Mouse (Mus musculus): Measurements from ENCODE around the gene Gm28308.

Gm28308 gene

DNA sequence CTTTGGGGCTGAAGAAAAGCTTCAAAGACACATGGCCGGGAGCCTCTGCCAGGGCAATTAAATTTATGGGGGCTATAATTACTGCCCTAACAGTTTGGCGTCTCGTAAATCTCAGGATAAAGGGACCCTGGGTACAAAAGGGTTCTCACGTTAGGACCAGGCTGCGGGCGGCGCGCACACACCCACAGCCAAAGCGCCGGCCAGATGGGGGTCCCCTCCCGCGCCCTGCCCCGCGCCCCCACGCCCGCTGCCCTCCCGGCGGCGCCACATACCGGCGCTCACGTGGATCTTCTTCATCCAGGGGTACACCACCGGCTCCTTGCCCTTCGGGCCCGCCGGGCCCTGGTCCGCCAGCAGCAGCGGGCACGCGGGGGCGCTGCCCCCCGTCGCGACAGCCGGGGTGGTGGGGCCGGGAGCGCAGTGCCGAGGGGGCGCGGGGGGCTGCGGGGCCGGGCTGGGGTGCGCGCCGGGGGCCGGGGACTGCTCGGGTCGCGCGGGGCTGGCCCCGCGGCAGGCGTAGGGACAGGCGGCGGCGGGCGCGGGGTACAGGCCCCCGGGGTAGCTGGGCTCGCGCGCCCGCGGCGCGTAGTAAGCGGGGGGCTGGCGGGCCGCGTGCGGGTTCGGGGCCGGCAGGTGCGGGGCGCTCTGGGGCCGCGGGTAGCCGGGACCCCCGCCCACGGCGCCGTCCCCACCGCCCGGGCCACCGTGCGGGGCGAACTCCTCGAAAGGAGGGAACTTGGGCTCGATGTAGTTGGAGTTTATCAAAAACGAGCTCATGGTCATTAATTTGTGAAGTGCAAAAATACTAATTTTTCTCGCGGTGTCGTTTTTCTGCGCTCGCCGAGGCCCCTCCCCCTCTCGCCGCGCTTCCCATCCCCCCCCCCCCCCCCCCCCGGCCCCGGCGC, 22.0 kb downstream of the Gm28308 start, which contains the start of gene Hoxa4:
Gene Hoxa4 (minus strand): TSS at position 848 of the 905 bp plus-strand sequence.
- in situ Hi-C loops (cut with MseI, MboI) = no loop called here

DNA sequence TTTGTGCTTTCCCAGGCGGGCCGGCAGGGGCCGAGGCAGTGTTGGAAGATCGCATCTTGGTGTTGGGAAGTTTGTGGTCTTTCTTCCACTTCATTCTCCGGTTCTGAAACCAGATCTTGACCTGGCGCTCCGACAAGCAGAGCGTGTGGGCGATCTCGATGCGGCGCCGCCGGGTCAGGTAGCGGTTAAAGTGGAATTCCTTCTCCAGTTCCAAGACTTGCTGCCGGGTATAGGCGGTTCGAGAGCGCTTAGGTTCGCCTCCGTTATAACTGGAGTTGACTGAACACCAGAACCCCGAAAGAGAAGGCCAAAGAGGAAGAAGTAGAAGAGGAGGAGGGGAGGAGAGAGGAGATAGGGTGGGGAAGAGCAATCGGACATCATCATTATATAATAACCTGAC, 22.7 kb downstream of the Gm28308 start:
- in situ Hi-C loops (cut with MseI, MboI) = no loop called here

DNA sequence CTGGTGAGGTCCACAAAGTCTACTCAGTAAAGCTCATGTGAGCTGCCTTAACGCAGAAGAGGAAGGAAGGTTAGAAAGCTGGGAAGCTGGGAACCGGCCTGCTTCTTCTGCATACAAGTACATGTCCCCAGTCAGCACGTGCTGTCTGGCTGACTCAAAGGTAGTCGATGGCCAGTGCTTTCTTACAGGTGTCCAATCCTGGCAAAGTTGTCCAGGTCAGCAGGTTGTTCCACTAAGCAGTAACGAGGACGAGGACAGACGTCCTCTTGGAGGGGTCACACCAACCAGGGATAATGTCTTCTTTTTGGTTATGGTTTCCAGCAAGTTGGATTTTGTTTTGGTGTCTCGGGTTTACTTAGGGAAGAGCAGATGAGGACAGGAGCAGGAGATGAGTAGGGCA, 23.2 kb downstream of the Gm28308 start:
- in situ Hi-C loops (cut with MseI, MboI) = no loop called here

DNA sequence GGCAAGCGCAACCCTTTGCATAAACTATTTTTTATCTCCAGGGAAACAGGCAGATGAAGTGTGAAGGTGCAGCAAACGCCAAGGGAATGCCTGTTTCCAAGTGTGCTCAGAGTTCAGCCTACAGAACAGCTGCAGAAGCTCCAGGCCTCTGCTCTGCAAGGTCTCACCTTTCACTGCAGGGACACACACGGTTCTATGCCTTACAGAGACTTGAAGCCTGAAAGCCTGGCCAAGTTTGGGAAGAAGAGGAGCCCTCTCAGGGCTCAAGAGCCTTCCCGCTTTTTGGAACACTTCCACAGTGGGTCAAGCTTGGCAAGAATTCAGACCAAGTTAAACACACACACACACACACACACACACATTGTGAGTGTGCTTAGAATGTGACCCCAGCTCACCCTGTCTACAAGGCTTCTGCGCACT, 24.0 kb downstream of the Gm28308 start:
- in situ Hi-C loops (cut with MseI, MboI) = no loop called here

DNA sequence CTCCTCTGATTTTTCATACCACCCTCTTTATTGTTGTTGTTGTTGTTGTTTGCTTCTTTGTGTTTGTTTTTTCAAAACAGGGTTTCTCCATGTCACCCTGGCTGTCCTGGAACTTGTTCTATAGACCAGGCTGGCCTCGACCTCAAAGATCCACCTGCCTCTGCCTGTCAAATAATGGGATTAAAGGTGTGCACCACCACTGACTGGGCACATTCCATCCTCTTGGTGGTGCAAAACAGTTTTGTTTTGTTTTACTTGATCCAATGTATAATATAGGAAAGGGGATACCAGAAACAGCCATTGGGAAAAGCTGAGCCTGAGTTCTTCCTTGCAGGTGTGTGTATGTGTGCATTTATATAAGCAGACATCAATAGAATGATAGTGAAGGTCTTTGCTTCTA, 26.6 kb downstream of the Gm28308 start:
- in situ Hi-C loops (cut with MseI, MboI) = no loop called here

DNA sequence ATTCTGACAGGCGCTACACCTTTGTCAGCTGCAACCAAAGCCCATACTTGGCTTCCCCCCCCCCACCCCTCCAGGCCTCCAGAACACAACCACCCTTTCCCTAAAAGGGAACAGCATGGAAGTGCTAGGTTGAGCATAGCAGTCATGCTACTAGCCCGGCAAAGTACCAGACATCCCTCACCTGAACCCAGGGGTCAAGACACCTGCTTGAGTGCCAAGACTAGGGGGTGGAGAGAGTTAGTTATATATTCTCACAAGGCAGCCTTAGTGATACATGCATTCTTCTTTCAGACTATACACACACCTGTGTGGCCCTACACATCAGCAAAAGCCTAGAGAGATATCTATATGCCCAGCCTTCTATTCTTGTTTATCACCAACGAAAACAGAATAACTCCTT, 27.3 kb downstream of the Gm28308 start:
- in situ Hi-C loops (cut with MseI, MboI) = no loop called here

DNA sequence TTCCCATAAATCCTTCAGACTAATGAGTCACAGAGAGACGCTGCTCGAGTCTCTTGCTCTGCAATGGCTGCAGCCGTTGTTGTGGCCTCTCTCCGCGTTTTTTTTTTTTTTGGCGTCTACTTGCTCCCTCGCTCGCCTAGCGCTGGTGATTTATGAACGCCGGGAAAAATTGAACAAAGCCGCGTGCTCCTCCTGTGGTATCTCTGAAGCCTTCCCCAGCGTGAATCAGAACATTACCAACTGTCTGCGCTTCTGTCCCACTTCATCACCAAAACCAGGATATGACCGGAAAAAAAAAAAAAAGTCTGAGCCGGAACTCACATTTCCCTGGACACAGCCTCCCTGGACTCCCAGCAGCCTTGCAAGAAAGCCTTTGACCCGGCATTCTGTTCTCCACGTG, 27.9 kb downstream of the Gm28308 start:
- in situ Hi-C loops (cut with MseI, MboI) = no loop called here

DNA sequence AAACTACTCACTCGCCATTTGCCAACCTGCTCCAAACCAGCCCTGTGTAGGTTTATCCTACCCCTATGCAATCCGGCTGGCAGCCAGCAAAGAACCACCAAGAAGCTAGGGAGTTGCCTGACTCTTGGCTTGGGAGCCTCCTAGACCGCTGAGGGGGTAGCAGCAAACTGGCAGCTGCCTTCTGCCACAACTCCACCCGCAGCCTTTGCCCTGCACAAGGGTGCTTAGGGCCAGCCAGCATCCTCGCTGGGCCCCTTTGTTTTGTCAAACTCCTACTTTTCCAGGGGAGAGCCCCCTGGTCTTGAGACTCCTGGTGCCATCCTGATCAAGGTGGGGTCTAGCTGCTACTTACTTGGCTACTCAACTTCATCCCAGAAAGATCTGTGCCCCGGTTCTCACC, 28.5 kb downstream of the Gm28308 start:
- in situ Hi-C loops (cut with MseI, MboI) = no loop called here

DNA sequence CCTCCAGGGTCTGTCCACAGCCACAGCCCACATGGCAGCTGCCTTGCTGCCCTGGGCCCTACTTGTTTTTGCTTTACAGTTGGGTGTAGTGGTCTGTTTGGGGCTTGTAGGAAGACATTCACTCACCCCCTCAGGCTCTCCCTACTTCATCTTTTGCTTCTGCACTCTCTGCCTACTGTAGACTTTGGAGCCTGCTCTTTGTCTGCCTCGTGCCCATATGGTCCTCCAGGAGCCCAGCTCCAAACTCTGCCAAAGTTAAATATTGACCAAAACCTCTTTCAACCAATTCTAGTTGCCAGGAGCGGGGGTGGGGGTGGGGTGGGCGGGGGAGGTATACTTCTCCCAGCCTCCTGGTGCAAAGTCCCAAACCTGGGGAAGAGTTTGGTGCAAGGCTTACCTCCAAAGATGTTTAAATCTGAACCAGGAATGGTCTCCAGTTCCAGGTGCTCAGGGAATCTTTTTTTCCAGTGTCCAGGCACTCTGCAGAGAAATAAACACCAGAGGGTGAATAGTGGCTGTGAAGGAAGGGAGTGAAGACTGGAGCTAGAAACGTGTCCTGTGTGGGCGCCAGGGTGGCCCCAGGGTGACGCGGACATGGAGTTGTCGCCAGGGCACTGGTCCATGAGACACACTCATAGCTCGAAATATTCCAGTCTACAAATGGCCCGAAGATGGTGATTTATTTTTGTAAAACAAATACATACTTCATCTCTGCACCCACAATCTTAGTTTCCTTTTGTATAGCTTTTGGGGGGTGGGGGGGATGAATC, 29.6 kb downstream of the Gm28308 start:
- in situ Hi-C loops (cut with MseI, MboI) = no loop called here

DNA sequence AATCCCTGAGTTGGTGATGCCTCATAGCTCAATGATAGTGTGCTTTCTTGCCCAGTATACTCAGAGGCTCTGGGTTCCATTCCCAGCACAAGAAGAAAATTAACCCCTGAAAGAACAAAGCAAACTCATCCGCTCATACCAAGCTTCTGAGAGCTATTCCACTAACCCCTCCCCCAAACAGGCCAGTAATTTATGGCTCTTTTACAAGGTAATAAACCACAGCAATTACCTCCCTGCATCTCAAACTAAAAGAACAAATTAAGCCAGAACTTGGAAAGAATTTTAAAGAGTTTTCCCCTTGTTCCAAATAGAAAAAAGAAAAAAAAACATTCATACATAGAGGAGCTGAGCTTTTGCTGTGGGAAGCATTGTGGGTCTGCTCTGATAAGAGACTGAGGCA, 30.3 kb downstream of the Gm28308 start:
- in situ Hi-C loops (cut with MseI, MboI) = no loop called here

DNA sequence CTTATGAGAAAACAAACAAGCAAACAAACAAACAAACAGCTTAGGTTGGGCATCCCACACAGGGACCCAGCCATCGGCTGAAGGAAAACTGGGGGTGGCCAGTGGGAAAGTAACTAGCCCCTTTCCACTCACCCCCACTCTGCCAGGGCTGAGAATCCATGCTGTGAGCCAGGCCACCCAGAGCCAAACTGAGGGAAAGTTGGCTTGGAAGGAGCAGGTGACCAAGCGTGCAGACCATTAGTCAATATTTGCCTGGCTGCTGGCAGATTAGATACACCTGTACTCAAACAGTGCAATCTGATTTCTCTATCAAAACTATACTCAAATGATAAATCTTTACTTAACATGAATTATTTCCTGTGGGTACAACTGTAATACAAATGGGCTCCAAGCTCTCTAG, 31.1 kb downstream of the Gm28308 start:
- in situ Hi-C loops (cut with MseI, MboI) = no loop called here

DNA sequence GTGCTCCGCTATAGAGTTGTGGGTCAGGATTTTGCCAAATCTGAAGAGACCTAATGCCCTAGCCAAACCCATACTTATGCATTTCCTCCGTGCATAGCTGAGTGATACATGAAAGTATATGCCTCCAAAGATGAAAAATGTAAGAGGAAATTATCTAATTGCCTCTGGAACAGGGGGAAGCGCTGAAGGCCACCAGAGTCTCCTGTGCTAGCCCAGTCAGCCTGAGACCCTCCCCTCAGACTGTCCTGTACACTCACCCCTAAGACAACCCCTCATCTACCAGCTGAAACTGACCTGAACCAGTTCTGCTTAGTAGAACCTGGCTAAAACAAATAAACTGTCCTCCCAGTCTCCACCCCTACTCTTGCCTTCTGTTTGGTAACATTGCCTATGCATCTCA, 32.4 kb downstream of the Gm28308 start:
- in situ Hi-C loops (cut with MseI, MboI) = no loop called here

DNA sequence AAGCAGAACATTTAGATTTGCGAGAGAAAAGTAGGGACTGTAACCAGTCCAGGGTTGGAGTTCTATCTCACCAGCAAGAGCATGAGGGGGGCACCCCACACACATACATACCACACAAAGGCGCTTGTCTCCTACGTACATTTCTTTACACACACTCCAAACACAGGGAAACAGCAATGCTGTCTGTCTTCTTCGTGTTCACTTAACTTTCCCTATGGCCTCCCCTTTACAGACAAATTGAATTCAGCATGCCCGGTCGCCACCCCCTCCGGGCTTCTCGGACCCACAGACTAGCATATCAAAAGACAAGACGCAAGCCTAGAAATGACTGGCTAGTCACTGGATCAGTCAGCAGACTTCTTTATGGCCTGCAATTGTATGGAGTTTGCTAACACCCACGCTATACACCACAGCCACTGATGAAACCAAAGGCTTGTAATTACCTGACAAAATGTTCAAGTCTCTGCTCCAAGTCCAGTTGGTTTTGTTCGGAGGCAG, 32.9 kb downstream of the Gm28308 start:
- in situ Hi-C loops (cut with MseI, MboI) = no loop called here

DNA sequence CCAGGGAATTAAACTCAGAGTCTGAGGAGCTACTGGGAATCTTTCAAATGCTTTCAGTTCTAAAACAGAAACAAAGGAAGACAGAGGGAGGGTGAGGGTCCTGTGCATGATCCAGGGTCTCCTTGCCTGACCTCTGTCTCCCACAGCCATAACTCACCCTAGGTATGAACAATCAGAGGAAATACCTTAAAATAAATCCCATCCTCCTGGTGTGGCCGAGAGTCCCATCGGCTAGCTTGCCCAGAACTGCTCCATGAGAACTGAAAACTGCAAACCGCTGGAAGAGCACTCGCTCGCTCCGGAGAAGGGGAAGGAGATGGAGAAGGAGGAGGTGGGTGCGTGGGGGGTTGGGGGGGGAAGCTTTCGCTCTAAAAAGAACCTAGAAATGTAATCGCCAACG, 33.4 kb downstream of the Gm28308 start:
- in situ Hi-C loops (cut with MseI, MboI) = no loop called here

DNA sequence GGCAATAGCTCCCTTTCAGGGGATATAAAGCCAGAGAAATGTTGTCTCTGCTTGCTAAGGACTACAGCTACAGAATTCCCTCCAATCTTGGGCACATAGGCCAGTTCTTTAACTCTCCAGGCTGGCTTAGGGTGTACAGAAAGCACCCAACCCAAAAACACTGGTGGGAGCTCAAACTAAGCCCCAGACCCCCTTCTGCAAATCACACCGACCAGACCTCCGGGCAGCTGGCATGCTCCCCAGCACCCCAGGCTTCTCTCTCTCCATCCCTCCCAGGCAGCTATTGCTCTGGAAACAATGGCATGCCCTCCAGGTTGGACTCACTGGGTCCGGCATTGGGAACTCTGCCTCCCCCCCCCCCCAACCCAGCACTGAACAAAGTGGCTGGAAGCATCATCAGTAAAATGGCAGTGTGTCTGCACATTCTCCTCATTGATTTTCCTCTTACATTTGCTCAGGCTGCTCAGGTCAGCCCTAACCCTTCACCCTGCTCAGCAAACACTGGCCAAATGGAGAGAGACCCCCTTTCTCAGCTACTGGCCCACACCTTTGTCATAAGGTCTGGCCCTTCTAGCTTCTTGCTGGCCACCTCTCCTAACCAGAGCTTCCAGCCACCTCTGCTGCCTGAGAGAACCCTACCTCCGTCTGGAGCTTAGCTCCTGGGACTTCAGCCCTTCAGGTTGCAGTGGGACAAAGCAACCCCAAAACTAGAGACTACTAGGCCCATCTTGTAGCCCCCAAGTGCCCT, 34.0 kb downstream of the Gm28308 start:
- in situ Hi-C loops (cut with MseI, MboI) = no loop called here

DNA sequence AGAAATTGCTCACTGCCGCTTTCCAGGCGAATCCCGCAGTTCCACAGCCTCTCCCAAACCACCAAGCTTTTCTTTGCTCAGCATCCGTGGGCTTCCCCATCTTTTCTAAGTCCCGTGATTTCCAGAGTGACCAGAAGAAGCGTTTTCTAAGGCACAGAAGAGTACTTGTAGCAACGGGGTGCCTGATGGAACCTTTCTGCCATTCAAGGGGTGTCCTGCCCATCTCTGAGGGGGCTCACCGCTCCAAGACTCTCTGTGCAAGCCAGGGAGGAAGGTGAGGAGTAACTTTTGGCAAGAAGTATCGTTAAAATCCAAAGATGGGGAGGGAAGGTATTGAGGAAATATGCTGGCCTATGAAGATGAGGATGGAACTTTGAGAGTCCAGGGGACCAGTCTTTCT, 35.3 kb downstream of the Gm28308 start:
- in situ Hi-C loops (cut with MseI, MboI) = no loop called here

DNA sequence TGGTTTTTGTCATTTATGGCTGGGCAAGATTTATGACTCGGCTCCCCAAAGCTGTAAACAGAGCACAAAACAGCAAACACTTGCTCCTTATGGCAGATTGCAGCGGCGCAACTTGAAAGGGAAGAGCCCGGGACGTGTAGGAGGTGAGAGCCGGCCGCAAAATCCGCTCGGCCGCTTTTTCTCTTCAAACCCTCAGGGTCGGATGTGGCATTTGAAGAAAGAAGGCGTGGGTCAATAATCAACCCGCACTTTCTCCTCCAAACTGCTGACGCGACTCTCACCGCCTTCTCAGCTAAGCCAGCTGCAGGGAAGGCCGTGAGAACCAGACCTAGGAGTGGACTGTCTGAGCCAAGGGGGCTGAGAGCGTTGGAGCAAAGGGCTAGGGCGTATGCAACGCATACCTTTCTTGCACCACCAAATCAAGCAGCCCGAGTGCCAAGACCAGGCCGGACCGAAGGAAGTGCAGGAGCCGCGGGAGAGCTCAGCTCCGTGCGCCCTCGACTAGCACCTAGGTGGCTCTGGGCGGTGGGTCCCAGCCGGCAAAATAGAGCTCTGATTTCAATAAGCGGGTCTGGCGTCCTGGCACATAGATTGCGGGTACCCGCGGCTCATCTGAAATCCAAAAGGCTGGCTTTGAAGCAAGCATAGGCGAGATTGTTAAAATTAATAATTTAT, 35.9 kb downstream of the Gm28308 start, which contains the start of gene 5730596B20Rik:
Gene 5730596B20Rik (plus strand): TSS at position 438 of the 675 bp plus-strand sequence.
- in situ Hi-C loops (cut with MseI, MboI) = no loop called here

DNA sequence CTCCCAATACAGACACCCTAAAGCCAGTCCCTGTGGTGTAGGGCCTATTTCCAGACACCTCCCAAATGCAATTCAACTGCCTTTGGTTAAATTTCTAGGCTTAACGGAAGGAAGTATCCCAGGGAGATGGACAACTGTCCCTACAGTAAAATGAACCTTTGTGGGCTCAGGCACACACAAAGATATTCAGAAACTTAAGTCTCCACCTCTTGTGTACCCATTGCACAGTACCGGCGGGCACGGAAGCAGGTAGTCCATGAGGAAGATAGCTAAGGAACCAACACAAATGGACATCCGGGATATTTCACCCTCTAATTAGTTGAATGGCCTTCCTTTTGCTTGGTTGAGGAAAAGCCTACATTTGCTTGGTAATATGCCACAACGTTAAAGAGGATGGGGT, 36.7 kb downstream of the Gm28308 start:
- in situ Hi-C loops (cut with MseI, MboI) = no loop called here

DNA sequence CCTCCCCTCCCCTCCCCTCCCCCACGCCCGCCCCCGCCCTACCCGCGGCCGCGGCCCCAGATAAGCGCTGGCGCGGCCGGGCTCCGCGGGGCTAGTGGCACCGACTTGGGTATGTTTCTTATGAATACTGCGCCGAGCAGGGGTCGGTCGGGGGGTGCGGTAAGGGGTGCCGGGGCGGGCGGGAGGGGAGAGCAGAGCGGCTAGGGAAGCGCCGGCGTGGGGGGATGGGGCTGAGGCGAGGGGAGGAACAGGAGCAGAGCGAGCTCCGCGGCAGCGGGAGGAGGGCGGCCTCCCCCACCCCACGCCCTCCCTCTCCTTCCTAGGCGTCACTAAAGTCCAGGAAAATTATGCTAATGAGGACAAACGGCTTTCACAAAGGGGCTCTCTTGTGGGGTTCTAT, 37.3 kb downstream of the Gm28308 start:
- in situ Hi-C loops (cut with MseI, MboI) = no loop called here

DNA sequence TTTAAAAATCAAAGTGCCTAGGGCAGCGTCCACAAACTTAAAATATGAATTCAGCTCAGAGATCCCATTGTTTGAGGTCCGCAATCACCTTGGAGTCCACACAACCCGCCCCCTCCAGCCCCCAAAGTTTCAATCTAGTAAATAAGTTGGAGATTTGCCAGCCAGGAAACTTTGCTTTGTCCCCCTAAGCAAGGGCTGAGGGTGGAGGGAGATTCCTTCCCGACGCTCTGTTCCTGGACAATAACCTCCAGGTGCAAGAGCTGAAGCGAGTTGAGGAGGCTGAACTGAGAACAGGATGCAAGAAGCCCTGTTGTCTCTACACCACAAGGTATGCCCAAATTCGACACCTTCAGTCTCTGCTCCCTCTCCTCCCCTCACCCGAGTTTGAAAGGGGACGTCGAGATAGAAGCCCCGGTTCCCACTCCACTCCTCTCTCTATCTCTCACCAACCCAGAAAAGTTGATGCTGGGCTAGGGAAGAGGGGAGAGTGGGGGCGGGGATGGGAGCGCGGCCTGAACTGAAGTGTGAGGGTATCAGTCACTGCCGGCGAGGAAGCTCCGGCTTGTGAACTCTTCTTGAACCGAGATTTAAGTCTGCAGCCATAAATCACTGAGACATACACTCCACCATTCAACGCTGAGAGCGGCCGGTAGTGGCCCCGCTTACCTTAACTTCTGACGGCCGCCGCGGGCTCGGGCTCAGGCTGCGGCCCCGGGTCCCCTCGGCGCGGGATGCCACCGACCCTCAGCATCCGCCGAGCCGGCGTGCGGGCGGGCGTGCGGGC, 38.0 kb downstream of the Gm28308 start:
- in situ Hi-C loops (cut with MseI, MboI) = no loop called here

DNA sequence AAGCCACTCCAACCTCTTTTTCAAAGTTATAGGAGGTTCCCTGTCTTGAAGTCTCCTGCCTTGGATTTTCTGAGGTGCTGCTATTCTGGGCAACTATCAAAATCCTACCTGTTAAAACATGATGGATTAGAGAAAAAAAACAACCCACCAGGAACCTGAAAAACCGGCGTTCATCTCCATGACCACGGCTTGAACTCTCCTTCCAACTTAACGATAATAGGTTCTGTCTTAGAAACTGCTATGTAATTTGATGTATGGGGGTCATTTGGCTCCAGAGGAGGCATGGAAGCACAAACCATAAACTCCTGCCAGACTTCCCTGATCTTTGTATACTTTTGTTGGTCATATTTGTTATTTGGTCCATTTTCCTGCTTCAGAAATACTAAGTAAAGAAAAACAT, 39.5 kb downstream of the Gm28308 start:
- in situ Hi-C loops (cut with MseI, MboI) = no loop called here

Measured in mouse trophoblast stem cell (cell line).